Mouse (Mus musculus) MEL (cell line): ENCODE data around the gene Ahsa1.

Source experiments
- CTCF ChIP-seq, 3 experiments: IDR thresholded peaks in 2 of 3; conservative IDR thresholded peaks in 1 of 3; 2 replicates each; pipeline ENCODE4 v1.5.1; 2011 to 2012; ENCODE audit warnings: low read length in 3 of 3, low read depth in 2 of 3, mild to moderate bottlenecking in 2 of 3, improper control_type of control experiment in 1 of 3, inconsistent platforms in 1 of 3, mixed read lengths in 1 of 3, moderate library complexity in 1 of 3; ENCODE audit not compliant: control insufficient read depth in 1 of 3, insufficient read depth in 1 of 3, poor library complexity in 1 of 3, severe bottlenecking in 1 of 3
- MXI1 ChIP-seq: IDR thresholded peaks from 2 replicates; pipeline ENCODE4 v1.6.1; 2011; ENCODE audit warnings: mild to moderate bottlenecking, low read depth, low read length, improper control_type of control experiment
- POLR2A ChIP-seq, 2 experiments: IDR thresholded peaks; 2 replicates each; pipeline ENCODE4 v1.6.1; 2011 to 2012; ENCODE audit warnings: low read length in 2 of 2, mild to moderate bottlenecking in 2 of 2, control low read depth in 1 of 2, improper control_type of control experiment in 1 of 2, low read depth in 1 of 2, moderate library complexity in 1 of 2; ENCODE audit not compliant: control insufficient read depth in 1 of 2, insufficient read depth in 1 of 2, poor library complexity in 1 of 2
- POLR2AphosphoS2 ChIP-seq: IDR thresholded peaks from 2 replicates; pipeline ENCODE4 v1.6.1; 2011; ENCODE audit warnings: low read length, improper control_type of control experiment
- POLR2AphosphoS5 ChIP-seq: IDR thresholded peaks from 2 replicates; pipeline ENCODE4 v1.6.1; 2012; ENCODE audit warnings: low read depth, borderline replicate concordance, mild to moderate bottlenecking, inconsistent platforms, low read length, moderate library complexity, mixed read lengths

DNA sequence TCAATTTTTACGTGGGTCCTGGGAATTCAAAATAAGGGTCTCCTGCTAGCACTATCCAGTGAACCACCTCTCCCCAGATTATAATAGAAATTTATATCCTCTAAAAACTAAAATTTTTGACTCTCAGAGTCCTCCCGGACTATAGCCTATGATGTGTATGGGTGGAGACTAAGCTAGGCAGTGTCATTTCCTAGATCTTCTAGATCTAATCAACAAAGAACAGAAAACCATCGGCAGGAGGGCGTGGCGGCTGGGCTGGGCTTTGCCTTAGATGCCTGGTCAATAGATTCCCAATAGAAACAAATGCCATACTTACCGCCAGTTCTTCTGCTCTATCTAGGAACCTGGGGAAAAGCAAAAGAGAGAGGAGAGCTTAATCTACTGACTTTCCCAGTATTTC lies 16.1 kb upstream of the Ahsa1 start:
- TF ChIP-seq POLR2AphosphoS5 (no peak), CTCF (IDR thresholded peaks at IDR 0.05 in 2 of 3, conservative IDR thresholded peaks at IDR 0.05 in 1 of 3; ENCODE audit: control insufficient read depth in 1 of 3, insufficient read depth in 1 of 3, low read depth in 2 of 3, low read length in 3 of 3, poor library complexity in 1 of 3, severe bottlenecking in 1 of 3) (no peak), MXI1 (no peak), POLR2AphosphoS2 (no peak), POLR2A (IDR thresholded peaks at IDR 0.05; ENCODE audit: control insufficient read depth in 1 of 2, insufficient read depth in 1 of 2, low read depth in 1 of 2, low read length in 2 of 2, poor library complexity in 1 of 2) (no peak)
